16 mouse cellular contexts compared by ENCODE assay signal in the genomic region with DNA sequence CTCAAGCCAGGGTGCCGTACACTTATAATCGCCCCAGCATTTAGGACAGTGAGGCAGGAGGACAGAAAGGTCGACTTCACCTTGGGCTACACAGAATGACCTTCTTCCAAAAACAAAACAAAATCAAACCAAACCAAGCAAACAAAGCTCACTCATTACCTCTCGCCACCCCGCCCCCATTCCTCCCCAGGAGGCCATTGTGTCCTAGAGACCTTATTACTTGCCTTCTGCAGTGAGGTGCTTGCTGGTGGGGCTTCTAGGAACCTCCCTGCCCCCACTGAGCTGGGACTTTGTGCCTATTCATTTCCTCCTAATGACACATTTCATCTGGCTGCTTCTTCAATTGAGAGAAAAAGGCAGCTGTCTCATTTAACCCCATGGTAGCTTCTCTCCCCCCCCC. TPM values are rescaled to one million over a fixed set of nuclear protein-coding genes. Genes with fewer than 3 reads are reported as not detected.
"Had no signal": no experiment of that assay in that cellular context is flagged by ENCODE, and none has a peak within 500 bp of the region (broad histone marks: within the 10 kb centered on the region; RNA-seq: fewer than 3 reads in every experiment).

No protein-coding gene starts in this region.

- H3K36me3 ChIP-seq: limb, embryonic 12.5 days; lung, embryonic 15.5 days; midbrain, embryonic 15.5 days; neural tube, embryonic 12.5 days had no signal

- H3K4me3 ChIP-seq: limb, embryonic 12.5 days; lung, embryonic 15.5 days; midbrain, embryonic 15.5 days; neural tube, embryonic 12.5 days had no signal

- H3K27me3 ChIP-seq: limb, embryonic 12.5 days; lung, embryonic 15.5 days; midbrain, embryonic 15.5 days; neural tube, embryonic 12.5 days had no signal

- DNase-seq: kidney, adult 11 months; kidney, adult 9 months; layer of hippocampus, adult 9-11 months; layer of hippocampus, postnatal 36 days; lung, postnatal 14 days; right cerebral cortex, adult 18-20 months; right cerebral cortex, postnatal 25 days; thymus, postnatal 36 days had no signal

- H3K9me3 ChIP-seq: limb, embryonic 12.5 days; lung, embryonic 15.5 days; midbrain, embryonic 15.5 days; neural tube, embryonic 12.5 days had no signal

- H3K4me2 ChIP-seq: limb, embryonic 12.5 days; lung, embryonic 15.5 days; midbrain, embryonic 15.5 days; neural tube, embryonic 12.5 days had no signal

- ATAC-seq: midbrain, embryonic 15.5 days had no signal

- H3K4me1 ChIP-seq: limb, embryonic 12.5 days; lung, embryonic 15.5 days; midbrain, embryonic 15.5 days; neural tube, embryonic 12.5 days had no signal

- H3K27ac ChIP-seq: kidney, postnatal 0 days; limb, embryonic 12.5 days; lung, embryonic 15.5 days; macrophage; midbrain, embryonic 15.5 days; neural tube, embryonic 12.5 days had no signal

- H3K9ac ChIP-seq: limb, embryonic 12.5 days; lung, embryonic 15.5 days; midbrain, embryonic 15.5 days; neural tube, embryonic 12.5 days had no signal

RNA-seq across cellular contexts. Expression of gene Glod5, which starts 9.7 kb away (rescaled TPM):
- polyA plus RNA-seq: limb, embryonic 12.5 days; liver, adult 2 months; lung, embryonic 15.5 days; macrophage; neural tube, embryonic 12.5 days; thymus, postnatal 0 days had no signal

RNA-seq across cellular contexts. Expression of gene Gata1, which starts 30.7 kb away (rescaled TPM):
- polyA plus RNA-seq: liver, adult 2 months had no signal
